22 mouse cellular contexts compared by ENCODE assay signal in the genomic region with DNA sequence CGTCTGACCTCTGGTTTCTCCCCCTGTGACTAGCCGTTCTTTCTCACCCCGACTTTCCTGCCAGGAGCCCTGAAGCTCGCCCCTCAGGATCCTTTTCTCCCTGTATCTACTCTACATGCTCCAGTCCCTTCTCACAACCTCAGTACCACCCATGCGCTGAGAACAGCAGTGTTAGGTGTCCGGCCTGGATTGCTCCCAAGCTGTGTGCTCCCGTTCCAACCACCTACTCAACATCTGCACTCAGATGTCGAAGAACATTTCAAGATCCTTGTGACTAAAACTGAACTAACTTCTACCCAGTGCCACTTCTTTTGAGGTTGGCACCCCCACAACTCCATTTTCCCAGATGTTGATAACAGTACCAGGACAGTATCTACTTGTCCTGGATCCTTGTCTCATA. TPM values are rescaled to one million over a fixed set of nuclear protein-coding genes. Genes with fewer than 3 reads are reported as not detected.
DNase-seq lines count a peak whose midpoint lies in the region; ATAC-seq lines count a peak whose summit lies in the region.
"Had no signal": no experiment of that assay in that cellular context is flagged by ENCODE, and none has a peak within 500 bp of the region (broad histone marks: within the 10 kb centered on the region; RNA-seq: fewer than 3 reads in every experiment).

No protein-coding gene starts in this region.

- peak; percentile 64 for ATAC-seq in frontal cortex, adult (ENCODE audit: low TSS enrichment)
- ATAC-seq: activated CD4-positive, CD25-positive, alpha-beta regulatory T cell, adult 4 months; CD4-positive, CD25-positive, alpha-beta regulatory T cell, adult 4 months; forebrain, embryonic 14.5 days; Patski had no signal

- DNase-seq in frontal cortex, postnatal 25 days (ENCODE audit: low spot score in 2 of 2) = no peak
- DNase-seq in left cerebral cortex, adult 18-20 months (ENCODE audit: low spot score in 2 of 2) = peak; percentile 41 to 52
- no peak for DNase-seq in left cerebral cortex, postnatal 4 days
- peak; percentile 67 for DNase-seq in right cerebral cortex, adult 18-20 months
- no peak for DNase-seq in right cerebral cortex, postnatal 25 days
- DNase-seq in brain, adult 2 months (ENCODE audit: low read depth, low spot score) = peak; percentile 73
- DNase-seq: adrenal gland, adult 8-10 months; adrenal gland, postnatal 14 days; adrenal gland, postnatal 36 days; B cell, adult 2 months; cerebellum, adult 11 months; cerebellum, adult 18-20 months; cerebellum, adult 8-10 months; cerebellum, adult 9-11 months; cerebellum, postnatal 14 days; cerebellum, postnatal 36 days; embryo, embryonic 11 days had no signal

- intact Hi-C loops in left cerebral cortex, postnatal 4 days (cut with DNase I) = no loop called here

RNA-seq across cellular contexts. Expression of gene Armc2, which starts 30.4 kb away (rescaled TPM):
- 10 to 100 TPM; 12.2 to 16.9 TPM for total RNA-seq in left cerebral cortex, adult 18-20 months (2021)
- 10 to 100 TPM; 16.5 to 18.5 TPM for total RNA-seq in left cerebral cortex, postnatal 4 days (2021)

Comparison
In these comparisons a context has a peak if more than half of its experiments do, and no peak if none do; other contexts are left out.
1. DNase-seq: peak in left cerebral cortex, adult 18-20 months (2 of 2), right cerebral cortex, adult 18-20 months (single experiment) and brain, adult 2 months (single experiment); none in frontal cortex, postnatal 25 days (0 of 2), left cerebral cortex, postnatal 4 days (single experiment) and right cerebral cortex, postnatal 25 days (single experiment).